Mouse (Mus musculus) mouse embryonic stem cell (cell line): ENCODE results near the gene Hbp1.

Experiments used
- in situ Hi-C, 2 experiments: fragments of 300-500 bp; cut with MboI; formaldehyde crosslinking; loops; 1 replicate in 1 of 2; 3 replicates in 1 of 2; pipeline ENCODE4 v1.14.3; 2019 to 2020; ENCODE audit warnings: low sequenced_read_pairs in 2 of 2, low pct_unique_long_range_greater_than_20kb in 1 of 2, mixed read lengths in 1 of 2; ENCODE audit not compliant: unreplicated experiment in 1 of 2

The Hbp1 gene

DNA sequence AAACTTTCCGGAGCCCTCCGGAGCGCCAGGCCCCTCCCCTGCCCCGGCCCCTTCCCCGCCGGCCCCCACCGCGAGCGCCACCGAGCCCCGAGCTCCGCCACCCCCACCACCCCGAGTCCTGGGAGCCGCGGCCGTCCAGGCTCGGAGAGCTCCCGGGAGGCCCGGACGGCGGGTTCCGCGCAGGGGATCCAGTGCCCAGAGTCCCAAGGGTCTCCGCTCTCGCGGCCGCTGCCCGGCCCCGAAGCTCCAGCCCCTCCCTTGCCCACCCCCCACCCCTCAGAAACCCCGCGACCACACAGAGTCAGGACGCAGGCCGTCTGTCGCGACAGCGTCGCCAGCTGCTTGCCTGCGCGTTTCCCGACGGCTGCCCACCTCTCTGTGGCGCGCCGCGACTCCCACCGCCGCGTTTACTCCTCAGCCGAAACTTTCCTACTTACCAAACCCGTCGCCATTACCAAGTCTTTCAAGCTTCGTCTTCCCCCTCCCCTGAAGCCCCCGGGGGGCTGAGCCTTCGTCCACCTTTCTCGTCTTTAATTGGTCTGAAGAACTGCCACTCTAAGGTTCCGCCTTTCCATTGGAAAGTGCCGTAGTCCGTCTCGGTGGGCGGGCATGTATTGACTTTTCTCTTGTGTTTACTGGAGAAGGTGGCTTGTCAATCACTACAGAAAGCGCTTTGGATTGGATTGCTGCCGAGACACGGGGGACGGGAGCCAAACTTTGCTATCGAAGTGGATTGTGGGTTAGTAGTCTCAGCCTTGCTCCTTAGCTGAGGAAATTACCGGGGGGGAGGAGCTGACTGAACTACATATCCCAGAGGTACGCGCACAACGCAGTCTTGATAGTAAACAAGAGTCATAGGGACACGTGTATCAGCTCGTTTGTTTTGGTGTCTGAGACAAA, at the start of gene Hbp1:
Gene Hbp1 (minus strand): TSS at position 777 of the 900 bp plus-strand sequence.
- in situ Hi-C loops, result loop anchor here in 1 of 2 experiments (25.0 kb wide), 1 partner anchor 813 kb away; no protein-coding TSS in a partner anchor

DNA sequence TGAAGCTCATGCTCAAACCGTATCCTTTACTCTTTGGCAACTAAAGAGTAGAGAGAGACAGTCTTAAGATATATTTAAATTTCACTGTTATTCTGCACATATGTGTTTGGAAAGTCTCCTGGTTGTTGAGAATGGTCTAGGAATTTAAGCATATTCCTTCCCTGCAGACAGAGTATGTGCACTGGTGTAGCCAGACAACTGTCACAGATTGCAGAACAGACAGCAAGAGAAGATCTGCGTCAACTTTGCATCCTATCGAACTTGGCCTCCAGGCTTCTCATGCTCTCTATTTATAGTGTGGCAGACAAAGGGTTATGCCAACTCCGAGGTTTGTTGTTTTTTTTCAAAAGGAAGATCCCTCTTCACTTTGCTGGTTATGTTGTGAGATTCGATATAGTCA, 48.4 kb upstream of the Hbp1 start:
- in situ Hi-C loops, result no loop called here

- in situ Hi-C loops, result no loop called here
These were observed 47.1 kb upstream of the Hbp1 start for GRCm38 (mm10) chr12:31997328-31997878.

DNA sequence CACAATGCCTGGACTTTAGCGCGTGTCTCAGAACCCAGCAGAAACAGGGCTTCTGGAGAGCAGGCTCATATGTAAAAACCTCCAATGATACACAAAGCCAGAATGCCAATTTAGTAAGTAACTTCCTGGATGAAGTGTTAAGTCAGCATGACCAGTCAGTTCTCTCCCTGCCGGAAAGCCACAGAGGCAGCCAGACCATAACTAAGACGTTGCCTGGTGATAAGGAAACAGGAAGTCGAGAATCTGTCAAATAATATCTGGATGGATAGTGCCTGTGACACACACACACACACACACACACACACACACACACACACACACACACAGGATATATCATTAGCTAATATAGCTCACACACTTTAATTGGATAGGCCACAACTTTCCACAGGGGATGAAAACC, 46.5 kb upstream of the Hbp1 start:
- in situ Hi-C loops, result no loop called here

GRCm38 (mm10) chr12:31990575-31990974, 40.2 kb upstream of the Hbp1 start:
- in situ Hi-C loops, result no loop called here

DNA sequence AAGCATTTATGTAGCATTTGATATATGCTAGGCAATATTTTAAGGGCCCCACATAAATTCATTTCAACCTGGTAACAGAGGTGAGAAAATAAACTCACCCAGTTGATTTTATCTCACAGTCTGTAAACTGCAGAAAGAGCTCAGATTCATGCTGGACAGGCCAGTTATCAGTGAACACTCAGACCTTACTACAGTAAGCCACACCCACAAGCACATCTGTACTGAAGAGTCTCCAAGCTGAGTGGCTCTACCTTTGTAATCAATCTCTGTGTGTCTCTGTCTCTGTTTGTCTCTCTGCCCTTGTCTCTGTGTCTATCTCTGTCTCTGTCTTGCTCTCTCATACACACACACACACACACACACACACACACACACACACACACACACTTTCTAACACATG, 39.4 kb upstream of the Hbp1 start:
- in situ Hi-C loops, result no loop called here

GRCm38 (mm10) chr12:31986463-31986862, 36.1 kb upstream of the Hbp1 start:
- in situ Hi-C loops, result no loop called here

GRCm38 (mm10) chr12:31985738-31986137, 35.4 kb upstream of the Hbp1 start:
- in situ Hi-C loops, result no loop called here

DNA sequence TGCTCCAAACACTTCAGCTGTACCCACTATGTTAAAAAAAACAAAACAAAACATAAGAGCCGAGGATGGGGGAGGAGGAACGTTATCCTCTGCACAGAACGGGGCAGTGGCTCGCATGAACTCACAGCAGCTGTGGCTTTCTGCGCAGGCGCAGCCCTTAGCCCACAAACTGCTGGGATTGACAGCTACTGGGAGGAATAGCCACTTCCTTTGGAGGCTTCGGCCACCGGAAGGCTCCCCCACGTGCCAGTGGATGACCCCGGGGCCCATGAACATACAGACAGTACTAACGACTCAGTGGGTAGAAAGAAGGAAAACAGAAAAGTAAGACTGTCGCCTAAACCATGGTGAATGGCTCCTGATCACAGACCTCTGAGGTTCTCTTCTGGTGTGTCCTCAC, 34.3 kb upstream of the Hbp1 start:
- in situ Hi-C loops, result loop anchor here in 1 of 2 experiments (5.0 kb wide), 1 partner anchor 163 kb away; no protein-coding TSS in a partner anchor

GRCm38 (mm10) chr12:31984206-31984605, 33.9 kb upstream of the Hbp1 start:
- in situ Hi-C loops, result loop anchor here in 1 of 2 experiments (5.0 kb wide), 1 partner anchor 163 kb away; no protein-coding TSS in a partner anchor

DNA sequence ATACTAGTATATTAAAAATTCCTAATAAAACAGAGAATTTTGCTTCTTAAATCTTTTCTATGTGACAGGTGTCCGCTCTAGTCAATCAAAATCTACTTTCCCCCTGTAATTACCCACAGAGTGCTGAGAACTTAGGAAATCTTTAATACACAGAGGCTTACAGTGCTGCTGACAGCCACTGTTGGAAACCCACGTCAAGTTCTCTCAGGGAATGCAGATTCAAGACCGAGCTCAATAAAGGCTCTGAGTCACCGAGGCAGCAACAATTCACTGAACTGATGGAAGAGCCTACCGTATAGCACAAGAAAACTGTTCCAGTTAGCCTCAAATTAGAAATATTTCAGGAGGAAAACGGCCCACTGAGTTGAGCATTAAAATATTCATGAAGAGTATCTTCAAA, 33.4 kb upstream of the Hbp1 start:
- in situ Hi-C loops, result loop anchor here in 1 of 2 experiments (5.0 kb wide), 1 partner anchor 164 kb away; no protein-coding TSS in a partner anchor

- in situ Hi-C loops, result loop anchor here in 1 of 2 experiments (5.0 kb wide), 1 partner anchor 164 kb away; no protein-coding TSS in a partner anchor
These were observed 32.9 kb upstream of the Hbp1 start for GRCm38 (mm10) chr12:31983238-31983637.

DNA sequence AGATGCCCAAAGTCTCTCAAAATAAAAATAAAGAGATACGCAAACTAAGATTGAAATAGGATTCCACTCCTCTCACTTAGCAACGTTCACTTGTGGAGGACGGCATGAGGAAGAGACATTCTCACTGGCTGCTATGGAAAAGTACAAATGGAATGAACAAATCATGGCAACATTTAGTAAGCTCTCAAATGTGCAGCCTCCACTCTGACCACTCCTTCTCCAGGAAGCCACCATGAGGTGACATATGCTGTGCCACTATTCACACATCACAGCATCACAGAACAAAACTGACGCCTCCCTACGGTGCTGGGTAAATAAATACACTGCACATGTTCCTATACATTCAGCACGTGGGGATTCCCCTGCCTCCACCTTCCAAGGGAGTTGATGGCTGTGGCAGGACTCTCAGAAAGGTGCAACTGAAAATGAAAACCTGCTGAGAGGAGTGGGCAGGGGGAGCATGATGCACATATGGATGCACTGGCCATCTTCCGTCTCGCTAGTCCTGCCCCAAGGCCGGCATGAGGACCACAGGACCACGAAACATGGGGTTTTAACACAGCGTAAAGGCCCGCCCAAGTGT, 27.4 kb upstream of the Hbp1 start:
- in situ Hi-C loops, result loop anchor here in 1 of 2 experiments (10.0 kb wide), 1 partner anchor 267 kb away; no protein-coding TSS in a partner anchor

- in situ Hi-C loops, result loop anchor here in 1 of 2 experiments (10.0 kb wide), 1 partner anchor 268 kb away; no protein-coding TSS in a partner anchor
These were observed 26.2 kb upstream of the Hbp1 start for GRCm38 (mm10) chr12:31976544-31976943.

- in situ Hi-C loops, result loop anchor here (5.0 to 10.0 kb wide), 2 partner anchors 271 to 274 kb away; no protein-coding TSS in a partner anchor
These were observed 23.3 kb upstream of the Hbp1 start for GRCm38 (mm10) chr12:31973473-31974172.

DNA sequence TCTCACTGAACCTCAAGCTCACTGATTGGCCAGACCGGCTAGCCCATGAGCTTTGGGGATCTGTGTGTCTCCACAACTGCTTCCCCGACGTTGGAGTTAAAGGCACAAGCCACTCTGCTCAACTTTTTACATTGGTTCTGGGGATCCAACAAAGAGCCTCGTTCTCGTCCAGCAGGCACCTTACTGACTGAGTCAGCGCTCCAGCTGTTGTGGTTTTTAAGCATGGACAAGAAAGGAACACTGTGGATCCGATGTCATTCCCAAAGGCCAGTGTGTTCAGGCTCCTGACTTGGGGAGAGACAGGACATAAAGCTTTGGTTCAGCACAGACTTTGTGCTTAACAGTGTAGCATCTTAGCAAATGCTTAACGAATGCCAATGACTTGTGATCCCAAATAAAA, 21.2 kb upstream of the Hbp1 start:
- in situ Hi-C loops, result loop anchor here (5.0 to 10.0 kb wide), 2 partner anchors 273 to 276 kb away; no protein-coding TSS in a partner anchor

DNA sequence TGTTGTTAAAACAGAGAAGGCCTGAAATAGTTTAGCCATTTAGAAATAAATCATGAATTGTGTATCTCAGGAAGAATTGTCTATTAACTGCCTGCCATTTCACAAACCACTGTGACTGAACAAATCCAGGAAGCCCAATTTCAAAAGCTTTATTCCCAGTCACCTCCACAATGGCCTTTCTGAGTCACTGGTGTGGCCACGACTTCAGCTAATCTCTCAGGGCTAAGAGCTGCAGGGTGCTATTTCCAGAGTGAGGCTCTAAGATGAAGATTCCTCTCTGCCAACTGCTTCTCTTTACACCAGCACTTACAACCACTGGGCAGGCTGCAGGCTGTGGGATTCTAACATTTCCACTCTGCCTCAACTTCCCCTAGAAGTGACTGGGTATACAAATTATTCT, 18.8 kb upstream of the Hbp1 start:
- in situ Hi-C loops, result loop anchor here in 1 of 2 experiments (5.0 kb wide), 1 partner anchor 173 kb away; no protein-coding TSS in a partner anchor

- in situ Hi-C loops, result loop anchor here in 1 of 2 experiments (5.0 kb wide), 1 partner anchor 175 kb away; no protein-coding TSS in a partner anchor
These were observed 17.2 kb upstream of the Hbp1 start for GRCm38 (mm10) chr12:31967536-31967935.
